ENCODE assay signal across 20 mouse cellular contexts in the genomic region with DNA sequence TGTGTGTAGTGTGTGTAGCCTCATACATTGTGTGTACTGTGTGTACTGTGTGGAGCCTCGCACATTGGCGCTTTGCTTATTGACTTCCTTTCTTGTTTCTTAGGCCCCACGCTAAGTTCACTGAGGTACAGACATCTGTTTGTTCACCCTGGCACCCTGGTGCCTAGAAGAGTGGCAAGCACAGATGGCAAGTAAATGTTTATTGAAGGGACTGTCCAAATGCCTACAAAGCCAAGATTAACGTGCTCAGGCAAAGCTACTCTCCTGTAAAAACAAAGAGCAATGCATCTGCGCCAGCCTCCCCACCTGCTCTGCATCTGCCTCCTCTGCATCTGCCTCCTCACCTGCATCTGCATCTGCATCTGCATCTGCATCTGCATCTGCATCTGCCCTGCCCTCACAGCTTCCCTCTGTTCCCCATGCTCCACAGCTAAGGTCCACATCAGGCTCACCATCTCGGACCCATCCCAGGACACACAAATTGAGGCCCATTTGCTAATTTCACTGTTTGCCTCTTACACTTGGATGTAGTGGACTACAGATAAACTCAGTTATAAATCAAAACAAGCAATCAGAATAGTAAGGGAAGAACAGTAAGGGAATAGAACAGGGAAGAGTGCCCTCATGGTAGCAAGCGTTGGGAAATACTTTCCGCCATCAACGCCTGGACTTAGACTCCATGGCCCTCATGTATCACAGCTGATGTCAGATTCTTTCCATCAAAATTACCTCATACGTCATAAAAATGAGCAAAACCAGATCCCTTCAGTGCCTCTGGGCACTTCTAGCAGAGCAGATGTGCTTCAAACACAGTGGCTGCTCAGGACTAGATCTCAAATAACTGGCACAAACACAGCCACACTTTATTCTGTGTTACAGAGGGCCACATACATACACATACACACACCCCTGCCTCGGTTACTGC.
A peak's percentile ranks its signal among the peaks of the same experiment; 100 is the strongest.
DNase-seq lines count a peak whose midpoint lies in the region; ATAC-seq and TF ChIP-seq lines count a peak whose summit lies in the region.
"Had no signal": no experiment of that assay in that cellular context is flagged by ENCODE, and none has a peak within 500 bp of the region (broad histone marks: within the 10 kb centered on the region; RNA-seq: fewer than 3 reads in every experiment).

No protein-coding gene starts in this region.

- H3K27me3 ChIP-seq in liver, adult 2 months (ENCODE audit: control insufficient read depth, insufficient read depth, low read length): no peaks in the 10 kb centered on the region
- no peaks in the 10 kb centered on the region for H3K27me3 ChIP-seq in limb, embryonic 14.5 days (ENCODE audit: control insufficient read depth, insufficient read depth, low read length)
- H3K27me3 ChIP-seq: embryonic facial prominence, embryonic 12.5 days; hindbrain, embryonic 13.5 days; limb, embryonic 13.5 days; liver, embryonic 15.5 days had no signal

- H3K36me3 ChIP-seq in liver, adult 2 months (ENCODE audit: control insufficient read depth, insufficient read depth, low read length): peaks cover 6% of the 10 kb centered on the region; the same call in 1 of the 2 replicates
- peaks cover 20% of the 10 kb centered on the region for H3K36me3 ChIP-seq in limb, embryonic 14.5 days (ENCODE audit: control insufficient read depth, insufficient read depth, low read length)
- H3K36me3 ChIP-seq: hindbrain, embryonic 13.5 days; liver, embryonic 15.5 days had no signal

- H3K79me2 ChIP-seq in liver, adult 2 months (ENCODE audit: control insufficient read depth, insufficient read depth, low read length): no peaks in the 10 kb centered on the region; the same call in 1 of the 2 replicates

- no peak for TF ChIP-seq POLR2A in liver, adult 2 months (IDR thresholded peaks at IDR 0.05; ENCODE audit: extremely low read depth, insufficient read depth, low read length)
- no peak for TF ChIP-seq POLR2A in limb, embryonic 14.5 days (IDR thresholded peaks at IDR 0.05; ENCODE audit: borderline replicate concordance, extremely low read depth, insufficient read depth, insufficient read length)

- H3K4me1 ChIP-seq in liver, adult 2 months (ENCODE audit: control insufficient read depth, insufficient read depth, low read length): no peaks in the 10 kb centered on the region
- H3K4me1 ChIP-seq in limb, embryonic 14.5 days (ENCODE audit: control insufficient read depth, insufficient read depth, low read length): no peaks in the 10 kb centered on the region
- H3K4me1 ChIP-seq: embryonic facial prominence, embryonic 12.5 days; hindbrain, embryonic 13.5 days; liver, embryonic 15.5 days had no signal

- H3K4me3 ChIP-seq in liver, adult 2 months (ENCODE audit: insufficient read depth, low read depth, low read length): no peak overlapping the region
- no peak overlapping the region for H3K4me3 ChIP-seq in limb, embryonic 14.5 days (replicated peaks; ENCODE audit: low read length)
- H3K4me3 ChIP-seq: embryonic facial prominence, embryonic 12.5 days; gastrocnemius, adult 2 months; hindbrain, embryonic 13.5 days; limb, embryonic 13.5 days; liver, embryonic 15.5 days had no signal

- intact Hi-C loops in left cerebral cortex, postnatal 25 days (cut with DNase I): no loop called here

- ATAC-seq in cerebellum, adult (ENCODE audit: insufficient number of reproducible peaks, low FRiP score, low TSS enrichment): peak; percentile 56; the same call in 1 of the 2 replicates
- ATAC-seq in limb, embryonic 14.5 days (ENCODE audit: low FRiP score, low read depth): peak; percentile 53; the same call in 1 of the 2 replicates
- ATAC-seq: CD4-positive, CD25-positive, alpha-beta regulatory T cell, adult 4 months; midbrain, embryonic 16.5 days had no signal

- no peak for TF ChIP-seq CTCF in liver, adult 2 months (IDR thresholded peaks at IDR 0.05; ENCODE audit: low read depth, low read length)

- WGBS in liver, adult 2 months: 68% methylated on average over 11 of the region's 11 CpGs
- 64% methylated on average over 11 of the region's 11 CpGs for WGBS in limb, embryonic 14.5 days

- H3K9ac ChIP-seq in liver, adult 2 months (ENCODE audit: low read depth, low read length): no peak overlapping the region
- H3K9ac ChIP-seq in limb, embryonic 14.5 days (ENCODE audit: low read depth, low read length, severe bottlenecking): no peak overlapping the region
- H3K9ac ChIP-seq: embryonic facial prominence, embryonic 12.5 days; hindbrain, embryonic 13.5 days; limb, embryonic 13.5 days; liver, embryonic 15.5 days had no signal

- no peak overlapping the region for H3K4me2 ChIP-seq in limb, embryonic 14.5 days (replicated peaks; ENCODE audit: low read depth, low read length, severe bottlenecking)
- H3K4me2 ChIP-seq: embryonic facial prominence, embryonic 12.5 days; hindbrain, embryonic 13.5 days; limb, embryonic 13.5 days; liver, embryonic 15.5 days had no signal

- H3K27ac ChIP-seq in liver, adult 2 months (replicated peaks; ENCODE audit: insufficient read depth, low read depth, low read length): no peak overlapping the region
- no peak overlapping the region for H3K27ac ChIP-seq in limb, embryonic 14.5 days (replicated peaks; ENCODE audit: low read depth, low read length)
- H3K27ac ChIP-seq: embryonic facial prominence, embryonic 12.5 days; gastrocnemius, adult 2 months; hindbrain, embryonic 13.5 days; limb, embryonic 13.5 days; liver, embryonic 15.5 days; macrophage had no signal

- DNase-seq in cerebellum, adult 8-10 months: no peak
- peak; percentile 41 for DNase-seq in liver, adult 2 months (ENCODE audit: extremely low read depth, low read depth, low spot score)
- no peak for DNase-seq in liver
- DNase-seq in retina, postnatal 1 day: peak; percentile 41
- DNase-seq in retina, embryonic 14.5 days (ENCODE audit: low spot score): no peak
- DNase-seq in limb, embryonic 14.5 days (ENCODE audit: low spot score): peak; percentile 50
- DNase-seq in left cerebral cortex, postnatal 25 days (ENCODE audit: low spot score in 2 of 2): no peak
- DNase-seq: adrenal gland, postnatal 25 days; gastrocnemius, adult 2 months; kidney, adult 8-10 months; kidney, postnatal 10 days; thymus, postnatal 36 days had no signal

- H3K9me3 ChIP-seq in limb, embryonic 14.5 days (ENCODE audit: control insufficient read depth, low read length): no peaks in the 10 kb centered on the region
- H3K9me3 ChIP-seq: embryonic facial prominence, embryonic 12.5 days; hindbrain, embryonic 13.5 days; limb, embryonic 13.5 days; liver, embryonic 15.5 days had no signal

Comparison
In these comparisons a context has a peak if more than half of its experiments do, and no peak if none do; other contexts are left out.
1. DNase-seq: peak in liver, adult 2 months (single experiment), retina, postnatal 1 day (single experiment) and limb, embryonic 14.5 days (single experiment); none in cerebellum, adult 8-10 months (single experiment), liver (single experiment), retina, embryonic 14.5 days (single experiment) and left cerebral cortex, postnatal 25 days (0 of 2).